8 mouse cellular contexts compared by ENCODE assay signal in the genomic region with DNA sequence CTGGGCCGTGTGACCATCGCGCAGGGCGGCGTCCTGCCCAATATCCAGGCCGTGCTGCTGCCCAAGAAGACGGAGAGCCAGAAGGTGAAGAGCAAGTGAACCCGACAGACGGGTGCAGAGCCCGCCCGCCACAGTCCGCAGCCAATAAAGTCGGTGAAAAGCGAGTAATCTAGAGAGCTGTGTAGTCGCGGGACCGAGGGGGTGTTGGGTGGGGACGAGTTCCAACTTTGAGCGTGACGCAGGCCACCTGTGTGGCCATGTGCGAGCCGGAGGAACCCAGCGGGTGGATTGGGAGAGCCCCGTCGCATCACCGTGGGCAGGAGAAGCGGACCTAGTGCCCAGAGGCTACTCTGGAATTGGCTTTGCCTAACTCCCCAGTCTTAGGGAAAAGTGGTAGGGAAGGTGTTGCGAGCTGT. TPM values are rescaled to one million over a fixed set of nuclear protein-coding genes. Genes with fewer than 3 reads are reported as not detected.
A peak's percentile ranks its signal among the peaks of the same experiment; 100 is the strongest.
DNase-seq lines count a peak whose midpoint lies in the region; ATAC-seq and TF ChIP-seq lines count a peak whose summit lies in the region.

No protein-coding gene starts in this region.

- H3K9me3 ChIP-seq in ES-E14 (ENCODE audit: control insufficient read depth, insufficient read depth, low read depth, low read length), result no peaks in the 10 kb centered on the region
- no peaks in the 10 kb centered on the region for H3K9me3 ChIP-seq in embryonic facial prominence, embryonic 15.5 days (replicated peaks)
- no peaks in the 10 kb centered on the region for H3K9me3 ChIP-seq in limb, embryonic 15.5 days
- no peaks in the 10 kb centered on the region for H3K9me3 ChIP-seq in midbrain, embryonic 14.5 days (ENCODE audit: control insufficient read depth, low read length)
- H3K9me3 ChIP-seq in stomach, postnatal 0 days (ENCODE audit: control insufficient read depth, low read length), result no peaks in the 10 kb centered on the region

- H3K27me3 ChIP-seq in embryonic facial prominence, embryonic 15.5 days, result no peaks in the 10 kb centered on the region
- no peaks in the 10 kb centered on the region for H3K27me3 ChIP-seq in limb, embryonic 15.5 days
- no peaks in the 10 kb centered on the region for H3K27me3 ChIP-seq in midbrain, embryonic 14.5 days (ENCODE audit: control insufficient read depth, insufficient read depth, low read length)
- H3K27me3 ChIP-seq in stomach, postnatal 0 days (ENCODE audit: control insufficient read depth, insufficient read depth, low read length), result no peaks in the 10 kb centered on the region

- H3K27ac ChIP-seq in gastrocnemius, adult 2 months, result peak overlapping the region; percentile 90
- H3K27ac ChIP-seq in ES-E14 (ENCODE audit: insufficient read depth, low read depth, low read length, poor library complexity, severe bottlenecking), result peak overlapping the region; percentile 83
- peak overlapping the region; percentile 80 for H3K27ac ChIP-seq in embryonic facial prominence, embryonic 15.5 days (replicated peaks)
- peak overlapping the region; percentile 67 for H3K27ac ChIP-seq in limb, embryonic 15.5 days
- H3K27ac ChIP-seq in midbrain, embryonic 14.5 days (replicated peaks; ENCODE audit: low read depth, low read length), result no peak overlapping the region
- peak overlapping the region; percentile 93 for H3K27ac ChIP-seq in stomach, postnatal 0 days (replicated peaks)

- WGBS in embryonic facial prominence, embryonic 15.5 days, result under 1% methylated on average over 28 of the region's 28 CpGs
- WGBS in limb, embryonic 15.5 days, result under 1% methylated on average over 28 of the region's 28 CpGs
- whole genome bisulfite sequencing in midbrain, embryonic 14.5 days, result under 1% methylated on average over 28 of the region's 28 CpGs
- WGBS in stomach, postnatal 0 days, result 2% methylated on average over 26 of the region's 28 CpGs

- DNase-seq in gastrocnemius, adult 2 months, result no peak
- no peak for DNase-seq in gastrocnemius, adult 8-10 months (ENCODE audit: low spot score in 2 of 2)
- no peak for DNase-seq in ES-E14 (ENCODE audit: low read depth, low spot score)
- peak; percentile 38 to 58 for DNase-seq in heart, postnatal 36 days
- no peak for DNase-seq in midbrain, embryonic 14.5 days
- peak; percentile 70 for DNase-seq in stomach, postnatal 0 days (ENCODE audit: low spot score)

- TF ChIP-seq EP300 in stomach, postnatal 0 days (optimal IDR thresholded peaks at IDR 0.05), result no peak

- no peak for TF ChIP-seq CTCF in gastrocnemius, adult 2 months (IDR thresholded peaks at IDR 0.05)
- no peak for TF ChIP-seq CTCF in stomach, postnatal 0 days (IDR thresholded peaks at IDR 0.05; ENCODE audit: low read depth)

- ATAC-seq in embryonic facial prominence, embryonic 15.5 days (ENCODE audit: insufficient number of reproducible peaks, low FRiP score, low TSS enrichment, low read depth), result no peak
- ATAC-seq in limb, embryonic 15.5 days (ENCODE audit: insufficient number of reproducible peaks, low FRiP score, low TSS enrichment, low read depth), result 0 out of 2 replicates have a peak, but pooled peaks have one; percentile 12
- peak; percentile 15 for ATAC-seq in midbrain, embryonic 14.5 days (ENCODE audit: low FRiP score, low TSS enrichment)
- peak; percentile 18 for ATAC-seq in stomach, postnatal 0 days (ENCODE audit: low FRiP score, low TSS enrichment)

- peak overlapping the region; percentile 93 for H3K9ac ChIP-seq in ES-E14 (ENCODE audit: insufficient read depth, low read depth, low read length, poor library complexity, severe bottlenecking)
- H3K9ac ChIP-seq in embryonic facial prominence, embryonic 15.5 days, result peak overlapping the region; percentile 58
- H3K9ac ChIP-seq in limb, embryonic 15.5 days, result peak overlapping the region; percentile 70
- peak overlapping the region; percentile 60 for H3K9ac ChIP-seq in midbrain, embryonic 14.5 days (replicated peaks; ENCODE audit: low read length)
- peak overlapping the region; percentile 87 for H3K9ac ChIP-seq in stomach, postnatal 0 days (ENCODE audit: low read length)

- H3K36me3 ChIP-seq in ES-E14 (ENCODE audit: control insufficient read depth, insufficient read depth, low read length, poor library complexity, severe bottlenecking), result peaks cover 11% of the 10 kb centered on the region
- H3K36me3 ChIP-seq in embryonic facial prominence, embryonic 15.5 days, result peaks cover 14% of the 10 kb centered on the region
- H3K36me3 ChIP-seq in limb, embryonic 15.5 days, result peaks cover 16% of the 10 kb centered on the region
- peaks cover 15% of the 10 kb centered on the region for H3K36me3 ChIP-seq in midbrain, embryonic 14.5 days (ENCODE audit: control insufficient read depth, insufficient read depth, low read length)
- no peaks in the 10 kb centered on the region for H3K36me3 ChIP-seq in stomach, postnatal 0 days (ENCODE audit: control insufficient read depth, insufficient read depth, low read length)

- H3K4me1 ChIP-seq in ES-E14 (ENCODE audit: control insufficient read depth in 2 of 2, insufficient read depth in 2 of 2, low read length in 2 of 2, poor library complexity in 1 of 2), result peaks cover 0 to 18% of the 10 kb centered on the region in 2 experiments; a peak in 2 of 4 replicates
- peaks cover 33% of the 10 kb centered on the region for H3K4me1 ChIP-seq in embryonic facial prominence, embryonic 15.5 days
- H3K4me1 ChIP-seq in limb, embryonic 15.5 days, result peaks cover 24% of the 10 kb centered on the region
- peaks cover 21% of the 10 kb centered on the region for H3K4me1 ChIP-seq in midbrain, embryonic 14.5 days (ENCODE audit: control insufficient read depth, insufficient read depth, low read length)
- H3K4me1 ChIP-seq in stomach, postnatal 0 days (replicated peaks; ENCODE audit: control insufficient read depth, insufficient read depth), result no peaks in the 10 kb centered on the region; the same call in 1 of the 2 replicates

- intact Hi-C loops in gastrocnemius, adult 2 months (cut with DNase I), result loop anchor here (10.0 kb wide), 1 partner anchor 264 kb away; no protein-coding TSS in a partner anchor
- intact Hi-C loops in heart, postnatal 36 days (cut with DNase I), result no loop called here

- peak overlapping the region; percentile 93 for H3K4me3 ChIP-seq in gastrocnemius, adult 2 months
- peak overlapping the region; percentile 80 to 98 for H3K4me3 ChIP-seq in ES-E14 (ENCODE audit: insufficient read depth in 1 of 2, low read depth in 1 of 2, low read length in 2 of 2, poor library complexity in 1 of 2, severe bottlenecking in 1 of 2)
- H3K4me3 ChIP-seq in embryonic facial prominence, embryonic 15.5 days (replicated peaks), result peak overlapping the region; percentile 97
- peak overlapping the region; percentile 91 for H3K4me3 ChIP-seq in limb, embryonic 15.5 days
- peak overlapping the region; percentile 71 for H3K4me3 ChIP-seq in midbrain, embryonic 14.5 days (replicated peaks; ENCODE audit: low read depth, low read length)
- H3K4me3 ChIP-seq in stomach, postnatal 0 days (ENCODE audit: low read depth, low read length), result peak overlapping the region; percentile 76

- H3K4me2 ChIP-seq in embryonic facial prominence, embryonic 15.5 days (replicated peaks), result peak overlapping the region; percentile 95
- H3K4me2 ChIP-seq in limb, embryonic 15.5 days, result peak overlapping the region; percentile 90
- peak overlapping the region; percentile 96 for H3K4me2 ChIP-seq in midbrain, embryonic 14.5 days (ENCODE audit: low read length)
- peak overlapping the region; percentile 82 for H3K4me2 ChIP-seq in stomach, postnatal 0 days (replicated peaks; ENCODE audit: low read depth)

- in situ Hi-C loops in ES-E14 (cut with MboI; ENCODE audit: low sequenced_read_pairs in 2 of 2, unreplicated experiment in 2 of 2), result no loop called here

RNA-seq across cellular contexts. Expression of a gene that starts 0.6 kb away (rescaled TPM):
- 10 to 100 TPM; 12.4 to 13.8 TPM for total RNA-seq in gastrocnemius, adult 2 months (2021)
- total RNA-seq in gastrocnemius, adult 8-10 months (2022), result 10 to 100 TPM; 11.4 to 17.2 (median 14.3) TPM
- total RNA-seq in ES-E14 (2012; rRNA removed), result 185 and 274 TPM in 2 replicates
- 151 and 155 TPM in 2 replicates for polyA plus RNA-seq in embryonic facial prominence, embryonic 15.5 days (2015; fragmentation: Nextera tagmentation; extraction: Ambion mirVana)
- 10 to 100 TPM; 29.9 to 30.9 TPM for total RNA-seq in heart, postnatal 36 days (2021)
- polyA plus RNA-seq in limb, embryonic 15.5 days (2015; fragmentation: Nextera tagmentation; extraction: Ambion mirVana), result 140 and 142 TPM in 2 replicates
- 101 and 116 TPM in 2 replicates for polyA plus RNA-seq in midbrain, embryonic 14.5 days (2014; fragmentation: Nextera tagmentation; extraction: Ambion mirVana)
- polyA plus RNA-seq in stomach, postnatal 0 days (2015; fragmentation: Nextera tagmentation; extraction: Ambion mirVana), result 439 and 445 TPM in 2 replicates

RNA-seq across cellular contexts. Expression of a gene that starts 4.4 kb away (rescaled TPM):
- total RNA-seq in gastrocnemius, adult 2 months (2021), result 1 to 10 TPM; 4.2 to 4.5 TPM
- 1 to 10 TPM; 4.0 to 6.0 (median 4.1) TPM for total RNA-seq in gastrocnemius, adult 8-10 months (2022)
- total RNA-seq in ES-E14 (2012; rRNA removed), result 70.5 and 110 TPM in 2 replicates
- 0.53 and 0.69 TPM in 2 replicates for polyA plus RNA-seq in embryonic facial prominence, embryonic 15.5 days (2015; fragmentation: Nextera tagmentation; extraction: Ambion mirVana)
- 1 to 10 TPM; 8.2 to 8.5 TPM for total RNA-seq in heart, postnatal 36 days (2021)
- 0.25 and 0.54 TPM in 2 replicates for polyA plus RNA-seq in limb, embryonic 15.5 days (2015; fragmentation: Nextera tagmentation; extraction: Ambion mirVana)
- polyA plus RNA-seq in midbrain, embryonic 14.5 days (2014; fragmentation: Nextera tagmentation; extraction: Ambion mirVana), result 1.2 TPM in 2 replicates
- polyA plus RNA-seq in stomach, postnatal 0 days (2015; fragmentation: Nextera tagmentation; extraction: Ambion mirVana), result 0.59 and 0.68 TPM in 2 replicates

RNA-seq across cellular contexts. Expression of a gene that starts 18.8 kb away (rescaled TPM):
- under 1 TPM in 1 of 2 experiments, not detected in 1; 0.28 TPM for total RNA-seq in gastrocnemius, adult 2 months (2021)
- total RNA-seq in gastrocnemius, adult 8-10 months (2022), result under 1 TPM in 2 of 4 experiments, not detected in 2; 0.07 to 0.08 TPM
- total RNA-seq in ES-E14 (2012; rRNA removed), result 0.90 and 1.2 TPM in 2 replicates
- 1.2 and 3.7 TPM in 2 replicates for polyA plus RNA-seq in embryonic facial prominence, embryonic 15.5 days (2015; fragmentation: Nextera tagmentation; extraction: Ambion mirVana)
- under 1 TPM; 0.27 to 0.36 TPM for total RNA-seq in heart, postnatal 36 days (2021)
- 1.1 and 1.4 TPM in 2 replicates for polyA plus RNA-seq in limb, embryonic 15.5 days (2015; fragmentation: Nextera tagmentation; extraction: Ambion mirVana)
- polyA plus RNA-seq in midbrain, embryonic 14.5 days (2014; fragmentation: Nextera tagmentation; extraction: Ambion mirVana), result 1.2 and 1.6 TPM in 2 replicates
- 0.46 and 0.96 TPM in 2 replicates for polyA plus RNA-seq in stomach, postnatal 0 days (2015; fragmentation: Nextera tagmentation; extraction: Ambion mirVana)

RNA-seq across cellular contexts. Expression of a gene that starts 19.4 kb away (rescaled TPM):
- 10 to 100 TPM; 48.4 to 54.7 TPM for total RNA-seq in gastrocnemius, adult 2 months (2021)
- total RNA-seq in gastrocnemius, adult 8-10 months (2022), result 10 to 100 TPM; 44.7 to 49.8 (median 45.5) TPM
- 33.5 and 41.7 TPM in 2 replicates for total RNA-seq in ES-E14 (2012; rRNA removed)
- 92.0 and 104 TPM in 2 replicates for polyA plus RNA-seq in embryonic facial prominence, embryonic 15.5 days (2015; fragmentation: Nextera tagmentation; extraction: Ambion mirVana)
- total RNA-seq in heart, postnatal 36 days (2021), result 10 to 100 TPM; 63.3 to 64.1 TPM
- polyA plus RNA-seq in limb, embryonic 15.5 days (2015; fragmentation: Nextera tagmentation; extraction: Ambion mirVana), result 90.4 and 90.9 TPM in 2 replicates
- polyA plus RNA-seq in midbrain, embryonic 14.5 days (2014; fragmentation: Nextera tagmentation; extraction: Ambion mirVana), result 65.6 and 88.1 TPM in 2 replicates
- 39.8 and 42.8 TPM in 2 replicates for polyA plus RNA-seq in stomach, postnatal 0 days (2015; fragmentation: Nextera tagmentation; extraction: Ambion mirVana)

RNA-seq across cellular contexts. Expression of a gene that starts 26.6 kb away (rescaled TPM):
- total RNA-seq in gastrocnemius, adult 2 months (2021), result not detected
- total RNA-seq in gastrocnemius, adult 8-10 months (2022), result under 1 TPM in 3 of 4 experiments, not detected in 1; 0.18 to 0.64 (median 0.19) TPM
- not detected in 2 replicates for total RNA-seq in ES-E14 (2012; rRNA removed)
- 2.1 and 2.5 TPM in 2 replicates for polyA plus RNA-seq in embryonic facial prominence, embryonic 15.5 days (2015; fragmentation: Nextera tagmentation; extraction: Ambion mirVana)
- total RNA-seq in heart, postnatal 36 days (2021), result not detected
- polyA plus RNA-seq in limb, embryonic 15.5 days (2015; fragmentation: Nextera tagmentation; extraction: Ambion mirVana), result 0.56 and 0.62 TPM in 2 replicates
- 0.14 and 0.34 TPM in 2 replicates for polyA plus RNA-seq in midbrain, embryonic 14.5 days (2014; fragmentation: Nextera tagmentation; extraction: Ambion mirVana)
- polyA plus RNA-seq in stomach, postnatal 0 days (2015; fragmentation: Nextera tagmentation; extraction: Ambion mirVana), result 0.56 and 0.63 TPM in 2 replicates

Comparison
In these comparisons a context has a peak if more than half of its experiments do, and no peak if none do; other contexts are left out.
1. DNase-seq: peak in heart, postnatal 36 days (2 of 2) and stomach, postnatal 0 days (single experiment); none in gastrocnemius, adult 2 months (single experiment), gastrocnemius, adult 8-10 months (0 of 2), ES-E14 (single experiment) and midbrain, embryonic 14.5 days (single experiment).
2. Peak in every context shown above with its lines, with median percentiles within 50 percentile points of each other: H3K4me3 ChIP-seq, H3K9ac ChIP-seq and H3K4me2 ChIP-seq.